ENCODE assay signal across 25 mouse cellular contexts in genomic region chr3:154708150-154708549, GRCm38 (mm10). TPM values are rescaled to one million over a fixed set of nuclear protein-coding genes. Genes with fewer than 3 reads are reported as not detected.
"Had no signal": no experiment of that assay in that cellular context is flagged by ENCODE, and none has a peak within 500 bp of the region (broad histone marks: within the 10 kb centered on the region; RNA-seq: fewer than 3 reads in every experiment).

No protein-coding gene starts in this region.

- ATAC-seq: liver, embryonic 12.5 days; midbrain, embryonic 13.5 days; midbrain, embryonic 16.5 days had no signal

- H3K4me2 ChIP-seq: kidney, embryonic 15.5 days; limb, embryonic 13.5 days; liver, embryonic 12.5 days; liver, embryonic 15.5 days; lung, embryonic 15.5 days; midbrain, embryonic 13.5 days; neural tube, embryonic 13.5 days; stomach, embryonic 15.5 days had no signal

- H3K4me3 ChIP-seq: kidney, embryonic 15.5 days; limb, embryonic 10.5 days; limb, embryonic 13.5 days; liver, embryonic 12.5 days; liver, embryonic 15.5 days; lung, embryonic 15.5 days; megakaryocyte, embryonic 14.5 days; midbrain, embryonic 10.5 days; midbrain, embryonic 13.5 days; myocyte; neural tube, embryonic 13.5 days; stomach, embryonic 15.5 days had no signal

- H3K27ac ChIP-seq: kidney, embryonic 15.5 days; limb, embryonic 10.5 days; limb, embryonic 13.5 days; liver, embryonic 12.5 days; liver, embryonic 15.5 days; lung, embryonic 15.5 days; midbrain, embryonic 10.5 days; midbrain, embryonic 13.5 days; neural tube, embryonic 13.5 days; stomach, embryonic 15.5 days had no signal

- H3K4me1 ChIP-seq: liver, embryonic 12.5 days; liver, embryonic 15.5 days; lung, embryonic 15.5 days; megakaryocyte, embryonic 14.5 days; midbrain, embryonic 10.5 days; midbrain, embryonic 13.5 days; stomach, embryonic 15.5 days had no signal

- H3K9ac ChIP-seq: kidney, embryonic 15.5 days; limb, embryonic 13.5 days; liver, embryonic 12.5 days; liver, embryonic 15.5 days; lung, embryonic 15.5 days; midbrain, embryonic 13.5 days; neural tube, embryonic 13.5 days; stomach, embryonic 15.5 days had no signal

- H3K36me3 ChIP-seq: kidney, embryonic 15.5 days; limb, embryonic 10.5 days; limb, embryonic 13.5 days; liver, embryonic 12.5 days; liver, embryonic 15.5 days; lung, embryonic 15.5 days; midbrain, embryonic 10.5 days; midbrain, embryonic 13.5 days; neural tube, embryonic 13.5 days; stomach, embryonic 15.5 days had no signal

- DNase-seq: kidney, adult 11 months; kidney, adult 8-10 months; kidney, postnatal 10 days; kidney, postnatal 36 days; layer of hippocampus, postnatal 36 days; liver; lung, adult 18-20 months; lung, postnatal 10 days; lung, postnatal 36 days; retina, postnatal 1 day; spleen, adult 18-20 months; thymus, postnatal 25 days had no signal

- H3K9me3 ChIP-seq: kidney, embryonic 15.5 days; limb, embryonic 10.5 days; limb, embryonic 13.5 days; liver, embryonic 12.5 days; liver, embryonic 15.5 days; lung, embryonic 15.5 days; midbrain, embryonic 10.5 days; midbrain, embryonic 13.5 days; neural tube, embryonic 13.5 days; stomach, embryonic 15.5 days had no signal

- H3K27me3 ChIP-seq: limb, embryonic 13.5 days; liver, embryonic 12.5 days; liver, embryonic 15.5 days; lung, embryonic 15.5 days; megakaryocyte, embryonic 14.5 days; midbrain, embryonic 13.5 days; neural tube, embryonic 13.5 days; stomach, embryonic 15.5 days had no signal

RNA-seq across cellular contexts. Expression of gene Erich3, which starts 44.5 kb away (rescaled TPM):
- polyA plus RNA-seq: liver, embryonic 12.5 days; liver, embryonic 15.5 days; myocyte had no signal
